Comparison of ENCODE assay signal across 12 mouse cellular contexts in genomic region chr17:5747539-5748500, GRCm38 (mm10).
DNase-seq lines count a peak whose midpoint lies in the region; ATAC-seq and TF ChIP-seq lines count a peak whose summit lies in the region.
"Had no signal": no experiment of that assay in that cellular context is flagged by ENCODE, and none has a peak within 500 bp of the region (broad histone marks: within the 10 kb centered on the region; RNA-seq: fewer than 3 reads in every experiment).

No protein-coding gene starts in this region.

- H3K27me3 ChIP-seq in thymus, adult 2 months (ENCODE audit: control insufficient read depth, insufficient read depth, low read length), result no peaks in the 10 kb centered on the region
- H3K27me3 ChIP-seq in MEL (ENCODE audit: control insufficient read depth in 1 of 2, insufficient read depth in 2 of 2, low read length in 2 of 2), result no peaks in the 10 kb centered on the region
- no peaks in the 10 kb centered on the region for H3K27me3 ChIP-seq in intestine, postnatal 0 days (replicated peaks; ENCODE audit: control insufficient read depth, insufficient read depth, low read length)
- no peaks in the 10 kb centered on the region for H3K27me3 ChIP-seq in stomach, embryonic 16.5 days (ENCODE audit: control insufficient read depth, insufficient read depth, low read length)
- no peaks in the 10 kb centered on the region for H3K27me3 ChIP-seq in hindbrain, embryonic 11.5 days (ENCODE audit: control insufficient read depth, insufficient read depth, low read length)
- H3K27me3 ChIP-seq: heart, embryonic 13.5 days; hindbrain, embryonic 13.5 days had no signal

- 57% methylated on average over 16 of the region's 16 CpGs for WGBS in thymus, adult 2 months
- WGBS in intestine, postnatal 0 days, result 51% methylated on average over 16 of the region's 16 CpGs
- WGBS in stomach, embryonic 16.5 days, result 59% methylated on average over 16 of the region's 16 CpGs
- WGBS in hindbrain, embryonic 11.5 days, result 83% methylated on average over 16 of the region's 16 CpGs

- H3K4me1 ChIP-seq in thymus, adult 2 months (replicated peaks; ENCODE audit: control insufficient read depth, insufficient read depth, low read length), result peaks cover 7% of the 10 kb centered on the region
- H3K4me1 ChIP-seq in MEL (ENCODE audit: control insufficient read depth in 1 of 2, insufficient read depth in 2 of 2, low read length in 2 of 2), result peaks cover 0 to 4% of the 10 kb centered on the region in 2 experiments; a peak in 2 of 4 replicates
- H3K4me1 ChIP-seq in intestine, postnatal 0 days (replicated peaks; ENCODE audit: control insufficient read depth, insufficient read depth, low read length), result no peaks in the 10 kb centered on the region; the same call in 1 of the 2 replicates
- H3K4me1 ChIP-seq in stomach, embryonic 16.5 days (ENCODE audit: control insufficient read depth, insufficient read depth, low read length), result 0 out of 2 replicates have a peak, but pooled peaks cover 3% of the 10 kb centered on the region
- H3K4me1 ChIP-seq in hindbrain, embryonic 11.5 days (replicated peaks; ENCODE audit: control insufficient read depth, insufficient read depth, low read length), result no peaks in the 10 kb centered on the region

- H3K4me3 ChIP-seq in thymus, adult 2 months (ENCODE audit: control insufficient read depth, insufficient read depth, low read length), result no peak overlapping the region
- peak overlapping the region; percentile 21 to 46 for H3K4me3 ChIP-seq in MEL (ENCODE audit: control insufficient read depth in 1 of 2, insufficient read depth in 1 of 2, low read depth in 2 of 2, low read length in 2 of 2)
- H3K4me3 ChIP-seq in intestine, postnatal 0 days (ENCODE audit: low read depth, low read length), result no peak overlapping the region
- H3K4me3 ChIP-seq in stomach, embryonic 16.5 days (replicated peaks; ENCODE audit: low read length), result no peak overlapping the region
- H3K4me3 ChIP-seq in hindbrain, embryonic 11.5 days (ENCODE audit: low read depth, low read length), result no peak overlapping the region
- H3K4me3 ChIP-seq: embryonic facial prominence, embryonic 10.5 days; heart, embryonic 13.5 days; hindbrain, embryonic 13.5 days had no signal

- peak overlapping the region; percentile 43 for H3K4me2 ChIP-seq in intestine, postnatal 0 days (replicated peaks; ENCODE audit: low read depth)
- H3K4me2 ChIP-seq in stomach, embryonic 16.5 days (ENCODE audit: low read depth, low read length), result peak overlapping the region; percentile 20; the same call in 1 of the 2 replicates
- H3K4me2 ChIP-seq in hindbrain, embryonic 11.5 days (replicated peaks; ENCODE audit: low read depth, low read length), result no peak overlapping the region
- H3K4me2 ChIP-seq: heart, embryonic 13.5 days; hindbrain, embryonic 13.5 days had no signal

- peak overlapping the region; percentile 57 for H3K27ac ChIP-seq in thymus, adult 2 months (ENCODE audit: control insufficient read depth, insufficient read depth, low read length)
- H3K27ac ChIP-seq in MEL (ENCODE audit: control insufficient read depth, low read depth, low read length), result no peak overlapping the region; the same call in 1 of the 2 replicates
- no peak overlapping the region for H3K27ac ChIP-seq in intestine, postnatal 0 days (ENCODE audit: low read depth, low read length)
- peak overlapping the region; percentile 35; the same call in 1 of the 2 replicates for H3K27ac ChIP-seq in stomach, embryonic 16.5 days (ENCODE audit: low read length)
- H3K27ac ChIP-seq in hindbrain, embryonic 11.5 days (ENCODE audit: low read depth, low read length), result no peak overlapping the region
- H3K27ac ChIP-seq: embryonic facial prominence, embryonic 10.5 days; heart, embryonic 13.5 days; hindbrain, embryonic 13.5 days had no signal

- H3K36me3 ChIP-seq in thymus, adult 2 months (ENCODE audit: control insufficient read depth, insufficient read depth, low read length), result no peaks in the 10 kb centered on the region
- H3K36me3 ChIP-seq in MEL (ENCODE audit: control insufficient read depth in 1 of 2, insufficient read depth in 2 of 2, low read length in 2 of 2), result peaks cover 0 to 3% of the 10 kb centered on the region in 2 experiments; a peak in 1 of 4 replicates
- H3K36me3 ChIP-seq in intestine, postnatal 0 days (ENCODE audit: control insufficient read depth, insufficient read depth), result no peaks in the 10 kb centered on the region
- H3K36me3 ChIP-seq in stomach, embryonic 16.5 days (ENCODE audit: control insufficient read depth, insufficient read depth, low read length), result no peaks in the 10 kb centered on the region
- no peaks in the 10 kb centered on the region for H3K36me3 ChIP-seq in hindbrain, embryonic 11.5 days (ENCODE audit: control insufficient read depth, insufficient read depth, low read length)
- H3K36me3 ChIP-seq: embryonic facial prominence, embryonic 10.5 days; heart, embryonic 13.5 days; hindbrain, embryonic 13.5 days had no signal

- H3K9me3 ChIP-seq in MEL (replicated peaks; ENCODE audit: insufficient read depth, low read length), result no peaks in the 10 kb centered on the region
- no peaks in the 10 kb centered on the region for H3K9me3 ChIP-seq in intestine, postnatal 0 days (ENCODE audit: control insufficient read depth)
- H3K9me3 ChIP-seq in stomach, embryonic 16.5 days (replicated peaks; ENCODE audit: control insufficient read depth, low read length), result no peaks in the 10 kb centered on the region
- no peaks in the 10 kb centered on the region for H3K9me3 ChIP-seq in hindbrain, embryonic 11.5 days (ENCODE audit: control insufficient read depth, low read length)
- H3K9me3 ChIP-seq: embryonic facial prominence, embryonic 10.5 days; heart, embryonic 13.5 days; hindbrain, embryonic 13.5 days had no signal

- no peak for TF ChIP-seq POLR2A in thymus, adult 2 months (IDR thresholded peaks at IDR 0.05; ENCODE audit: control insufficient read depth, extremely low read depth, insufficient read depth, low read length, poor library complexity)
- no peak for TF ChIP-seq POLR2A in MEL (IDR thresholded peaks at IDR 0.05; ENCODE audit: control insufficient read depth in 1 of 2, insufficient read depth in 1 of 2, low read depth in 1 of 2, low read length in 2 of 2, poor library complexity in 1 of 2)

- TF ChIP-seq CTCF in thymus, adult 2 months (IDR thresholded peaks at IDR 0.05; ENCODE audit: borderline replicate concordance, control insufficient read depth, extremely low read depth, insufficient read depth, low read length, poor library complexity), result no peak
- no peak for TF ChIP-seq CTCF in MEL (IDR thresholded peaks at IDR 0.05 in 2 of 3, conservative IDR thresholded peaks at IDR 0.05 in 1 of 3; ENCODE audit: control insufficient read depth in 1 of 3, insufficient read depth in 1 of 3, low read depth in 2 of 3, low read length in 3 of 3, poor library complexity in 1 of 3, severe bottlenecking in 1 of 3)
- no peak for TF ChIP-seq CTCF in intestine, postnatal 0 days (IDR thresholded peaks at IDR 0.05; ENCODE audit: low read depth)

- TF ChIP-seq EP300 in MEL (IDR thresholded peaks at IDR 0.05; ENCODE audit: low read depth in 1 of 2, low read length in 2 of 2), result no peak

- no peaks in the 10 kb centered on the region for H3K79me2 ChIP-seq in MEL (ENCODE audit: control insufficient read depth, insufficient read depth, low read length, poor library complexity)

- no peak for TF ChIP-seq RAD21 in MEL (IDR thresholded peaks at IDR 0.05; ENCODE audit: low read depth, low read length)

- peak; percentile 61 for ATAC-seq in intestine, postnatal 0 days
- ATAC-seq in stomach, embryonic 16.5 days (ENCODE audit: insufficient read depth, low FRiP score), result peak; percentile 46
- ATAC-seq in hindbrain, embryonic 11.5 days (ENCODE audit: low FRiP score), result no peak
- ATAC-seq: forebrain, postnatal 0 days had no signal

- peak overlapping the region; percentile 15 for H3K9ac ChIP-seq in MEL (ENCODE audit: control insufficient read depth, low read depth, low read length, poor library complexity, severe bottlenecking)
- no peak overlapping the region for H3K9ac ChIP-seq in intestine, postnatal 0 days (ENCODE audit: low read depth, low read length)
- H3K9ac ChIP-seq in stomach, embryonic 16.5 days (ENCODE audit: low read length), result no peak overlapping the region
- no peak overlapping the region for H3K9ac ChIP-seq in hindbrain, embryonic 11.5 days (ENCODE audit: low read depth, low read length)
- H3K9ac ChIP-seq: forebrain, postnatal 0 days; heart, embryonic 13.5 days; hindbrain, embryonic 13.5 days had no signal

- DNase-seq in thymus, adult 2 months, result no peak
- DNase-seq in thymus, postnatal 10 days (ENCODE audit: low spot score in 2 of 2), result no peak
- peak; percentile 49 for DNase-seq in MEL (ENCODE audit: low read depth, low spot score)
- no peak for DNase-seq in hindbrain, embryonic 11.5 days (ENCODE audit: low spot score)
- DNase-seq in spleen, postnatal 4 days (ENCODE audit: low spot score in 2 of 2), result no peak
- DNase-seq: gastrocnemius, postnatal 25 days had no signal

TF ChIP-seq in MEL, 35 proteins besides CTCF, POLR2A, EP300 and RAD21:
- no peak for TF ChIP-seq SMC3 (IDR thresholded peaks at IDR 0.05; ENCODE audit: low read depth, low read length)
- TF ChIP-seq E2F4 (IDR thresholded peaks at IDR 0.05; ENCODE audit: borderline replicate concordance, low read depth, low read length), result no peak
- TF ChIP-seq ZNF384 (IDR thresholded peaks at IDR 0.05; ENCODE audit: low read depth, low read length), result no peak
- 0 out of 2 replicates have a peak, but pooled peaks have one; percentile 4 for TF ChIP-seq SIN3A (IDR thresholded peaks at IDR 0.05; ENCODE audit: low read length)
- TF ChIP-seq TBP (IDR thresholded peaks at IDR 0.05; ENCODE audit: low read depth, low read length), result no peak
- TF ChIP-seq BHLHE40 (IDR thresholded peaks at IDR 0.05; ENCODE audit: borderline replicate concordance, low read depth, low read length), result peak; percentile 18; the same call in 1 of the 2 replicates
- TF ChIP-seq GABPA (IDR thresholded peaks at IDR 0.05; ENCODE audit: low read depth, low read length), result no peak
- TF ChIP-seq RCOR1 (IDR thresholded peaks at IDR 0.05; ENCODE audit: low read depth, low read length), result 0 out of 2 replicates have a peak, but pooled peaks have one; percentile 32

Comparison
In these comparisons a context has a peak if more than half of its experiments do, and no peak if none do; other contexts are left out.
1. H3K27ac ChIP-seq: peak in thymus, adult 2 months (single experiment) and stomach, embryonic 16.5 days (single experiment); none in MEL (single experiment), intestine, postnatal 0 days (single experiment) and hindbrain, embryonic 11.5 days (single experiment).
2. H3K4me3 ChIP-seq: peak in MEL (2 of 2); none in thymus, adult 2 months (single experiment), intestine, postnatal 0 days (single experiment), stomach, embryonic 16.5 days (single experiment) and hindbrain, embryonic 11.5 days (single experiment).